Mouse (Mus musculus): ENCODE measurements around the gene Wdfy2.

GRCm38 (mm10) chr14:62842976-62843375 lies 5.5 kb downstream of the Wdfy2 start:
- TF ChIP-seq CTCF (IDR thresholded peaks at IDR 0.05 in 2 of 3, conservative IDR thresholded peaks at IDR 0.05 in 1 of 3; ENCODE audit: control insufficient read depth in 1 of 3, insufficient read depth in 1 of 3, low read depth in 2 of 3, low read length in 3 of 3, poor library complexity in 1 of 3, severe bottlenecking in 1 of 3) (no peak), NRF1 (IDR thresholded peaks at IDR 0.05; ENCODE audit: insufficient read depth, low read depth, low read length, poor library complexity, severe bottlenecking) (no peak), POLR2A (IDR thresholded peaks at IDR 0.05; ENCODE audit: control insufficient read depth in 1 of 2, insufficient read depth in 1 of 2, low read depth in 1 of 2, low read length in 2 of 2, poor library complexity in 1 of 2) (no peak), E2F4 (IDR thresholded peaks at IDR 0.05; ENCODE audit: borderline replicate concordance, low read depth, low read length) (no peak)

Measured in MEL (cell line).